Mouse (Mus musculus) layer of hippocampus, postnatal 36 days (tissue): ENCODE data around the gene Ccdc9b. TPM values are rescaled to one million over a fixed set of nuclear protein-coding genes. Genes with fewer than 3 reads are reported as not detected.

Source experiments
- DNase-seq, 2 experiments: peaks; one replicate each; pipeline ENCODE4 v3.0.0; 2022
- total RNA-seq, 2 experiments: library from RNA; stranded (reverse); gene quantifications; 2 replicates each; pipeline ENCODE4 v1.2.3; 2021

The Ccdc9b gene
- total RNA-seq, 2 experiments from 2014 or later = 6.4 to 6.5 TPM

- no peak for DNase-seq
Observed at GRCm38 (mm10) chr2:118708472-118708871, 54.0 kb downstream of the Ccdc9b start.

- DNase-seq = no peak
Observed at GRCm38 (mm10) chr2:118706436-118706835, 56.0 kb downstream of the Ccdc9b start.

Other genes starting within 250 kb of the Ccdc9b start
- 1 to 10 TPM; 1.9 to 3.8 TPM for gene Bmf, start 213.0 kb downstream of the Ccdc9b start, total RNA-seq
- gene Bub1b, start 164.4 kb downstream of the Ccdc9b start, total RNA-seq = 1 to 10 TPM; 1.5 to 3.2 TPM
- 10 to 100 TPM; 50.0 to 55.4 TPM for gene Pak6, start 99.4 kb downstream of the Ccdc9b start, total RNA-seq
- 10 to 100 TPM; 14.6 to 16.9 TPM for gene Ankrd63, start 58.7 kb downstream of the Ccdc9b start, total RNA-seq
- gene Plcb2, start 34.2 kb downstream of the Ccdc9b start, total RNA-seq = 1 to 10 TPM; 2.3 to 2.5 TPM
- 10 to 100 TPM; 64.8 to 66.9 TPM for gene Inafm2, start 16.9 kb downstream of the Ccdc9b start, total RNA-seq
- not detected for gene Phgr1, start 10.1 kb upstream of the Ccdc9b start, total RNA-seq
- 100 to 1,000 TPM; 267 to 273 TPM for gene Disp2, start 17.1 kb upstream of the Ccdc9b start, total RNA-seq
- 1 to 10 TPM; 1.5 to 2.2 TPM for gene Knstrn, start 51.3 kb upstream of the Ccdc9b start, total RNA-seq
- gene Ivd, start 99.3 kb upstream of the Ccdc9b start, total RNA-seq = 100 to 1,000 TPM in 1 of 2 experiments, 10 to 100 TPM in 1; 99.8 to 106 TPM
- gene Bahd1, start 137.7 kb upstream of the Ccdc9b start, total RNA-seq = 10 to 100 TPM; 51.3 to 55.6 TPM
- 1 to 10 TPM; 2.7 to 2.9 TPM for gene Chst14, start 163.8 kb upstream of the Ccdc9b start, total RNA-seq